Mouse (Mus musculus) neural tube, embryonic 14.5 days (tissue): ENCODE measurements at regions not wholly inside any gene's neighbourhood (a gene's known extent, or its start where the extent isn't known, plus 50 kb on each side); places are given as distances from the start of the nearest gene placed in this dataset.

Experiments
- ATAC-seq: fragments of 200-750 bp; cut with Nextera tagmentation; 2 replicates; pipeline ENCODE4 v1.8.0; 2017; ENCODE audit warnings: low read depth, mild to moderate bottlenecking, moderate TSS enrichment, moderate library complexity
- H3K27ac ChIP-seq: fragments of 300-500 bp; sonication (generic); 2 replicates; pipeline ENCODE4 v1.5.1; 2014; ENCODE audit warnings: low read depth, mild to moderate bottlenecking, control low read depth, low read length, moderate library complexity, mixed read lengths
- H3K27me3 ChIP-seq: fragments of 300-500 bp; sonication (generic); 2 replicates; pipeline ENCODE4 v1.6.1; 2014; ENCODE audit warnings: low read length; ENCODE audit not compliant: control insufficient read depth, insufficient read depth
- H3K36me3 ChIP-seq: fragments of 300-500 bp; sonication (generic); 2 replicates; pipeline ENCODE4 v1.6.1; 2014; ENCODE audit warnings: low read length, mixed read lengths; ENCODE audit not compliant: control insufficient read depth, insufficient read depth
- H3K4me1 ChIP-seq: fragments of 300-500 bp; sonication (generic); 2 replicates; pipeline ENCODE4 v1.6.1; 2014; ENCODE audit warnings: low read length; ENCODE audit not compliant: control insufficient read depth, insufficient read depth
- H3K4me2 ChIP-seq: fragments of 300-500 bp; sonication (generic); 2 replicates; pipeline ENCODE4 v1.6.1; 2014; ENCODE audit warnings: mild to moderate bottlenecking, low read depth, low read length, control low read depth
- H3K4me3 ChIP-seq: fragments of 300-500 bp; sonication (generic); 2 replicates; pipeline ENCODE4 v1.5.1; 2014; ENCODE audit warnings: low read depth, low read length, control low read depth, mixed read lengths
- H3K9ac ChIP-seq: fragments of 300-500 bp; sonication (generic); replicated peaks from 2 replicates; pipeline ENCODE4 v1.6.1; 2014; ENCODE audit warnings: low read depth, mild to moderate bottlenecking, control low read depth, low read length, mixed read lengths
- H3K9me3 ChIP-seq: fragments of 300-500 bp; sonication (generic); 2 replicates; pipeline ENCODE4 v1.6.1; 2016; ENCODE audit warnings: low read length; ENCODE audit not compliant: control insufficient read depth
- WGBS: fragments of 180-500 bp; shearing (Covaris S2); extraction: QIAGEN DNeasy Blood & Tissue Kit; methylation state at CpG from one replicate; pipeline ENCODE4 v1.1.7; 2014; 5-methylcytosine and 5-hydroxymethylcytosine counted together

DNA sequence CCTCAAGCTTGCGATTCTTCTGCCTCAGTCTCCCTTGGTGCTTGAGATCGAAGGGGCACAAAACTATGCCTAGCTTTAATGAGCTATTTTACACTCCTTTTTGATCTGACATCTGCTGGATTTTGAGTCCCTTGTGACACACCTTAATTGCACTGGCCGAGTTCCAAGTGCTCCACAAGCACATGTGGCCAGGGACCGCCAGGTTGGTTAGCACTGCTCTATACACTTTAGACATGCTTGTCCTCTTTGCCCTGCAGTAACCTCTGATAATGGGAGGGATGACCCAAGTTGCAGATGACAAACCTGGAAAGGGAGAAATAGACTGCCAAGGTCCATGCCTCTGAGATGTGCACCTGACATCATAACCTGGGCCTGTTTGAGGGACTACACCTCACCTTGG lies 124.7 kb downstream of the Sall1 start:
- WGBS, result 63% methylated on average over 4 of the region's 4 CpGs
- no peaks in the 10 kb centered on the region for H3K27me3 ChIP-seq

GRCm38 (mm10) chr8:88916064-88916463 lies 127.9 kb downstream of the Sall1 start:
- no peaks in the 10 kb centered on the region for H3K9me3 ChIP-seq
- H3K9ac ChIP-seq, result no peak overlapping the region

More for the DNA sequence above, 124.7 kb downstream of the Sall1 start:
- peaks cover 3% of the 10 kb centered on the region; the same call in 1 of the 2 replicates for H3K4me1 ChIP-seq
- no peaks in the 10 kb centered on the region for H3K36me3 ChIP-seq
- no peak overlapping the region for H3K4me2 ChIP-seq
- no peak overlapping the region for H3K27ac ChIP-seq
- H3K4me3 ChIP-seq, result no peak overlapping the region
- no peak overlapping the region for H3K9ac ChIP-seq
- no peak for ATAC-seq
- no peaks in the 10 kb centered on the region for H3K9me3 ChIP-seq

GRCm38 (mm10) chr8:88914657-88915056 lies 129.3 kb downstream of the Sall1 start:
- 78% methylated on average over 6 of the region's 6 CpGs for WGBS
- no peak overlapping the region for H3K27ac ChIP-seq

More at GRCm38 (mm10) chr8:88916064-88916463, 127.9 kb downstream of the Sall1 start:
- no peaks in the 10 kb centered on the region for H3K36me3 ChIP-seq
- H3K4me1 ChIP-seq, result peaks cover 3% of the 10 kb centered on the region; the same call in 1 of the 2 replicates
- H3K4me2 ChIP-seq, result no peak overlapping the region
- no peaks in the 10 kb centered on the region for H3K27me3 ChIP-seq
- no peak overlapping the region for H3K4me3 ChIP-seq
- H3K27ac ChIP-seq, result no peak overlapping the region
- no peak for ATAC-seq
- WGBS, result 89% methylated on average over 4 of the region's 4 CpGs

DNA sequence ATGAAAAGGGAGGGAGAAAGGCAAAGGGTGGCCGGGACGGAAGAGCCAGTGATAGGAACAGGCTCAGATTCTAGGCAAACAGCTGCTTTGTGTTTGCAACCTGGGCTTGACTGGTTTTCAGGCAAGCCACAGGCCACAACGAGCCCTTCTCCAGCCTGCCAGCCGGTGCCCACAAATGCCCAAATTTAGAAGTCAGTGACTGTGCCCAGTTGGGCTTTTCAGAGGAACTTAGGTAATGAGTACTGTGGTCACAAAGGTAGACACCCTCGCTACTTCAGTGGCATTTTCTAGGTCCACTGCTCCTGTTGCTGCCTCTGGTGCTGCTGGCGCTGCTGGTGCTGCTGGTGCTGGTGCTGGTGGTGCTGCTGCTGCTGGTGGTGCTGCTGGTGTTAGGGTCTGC lies 129.8 kb downstream of the Sall1 start:
- Histone ChIP-seq H3K27ac (no peak overlapping the region), H3K9ac (no peak overlapping the region), H3K4me1 (peaks cover 3% of the 10 kb centered on the region; the same call in 1 of the 2 replicates), H3K4me2 (no peak overlapping the region), H3K36me3 (no peaks in the 10 kb centered on the region), H3K4me3 (no peak overlapping the region), H3K9me3 (no peaks in the 10 kb centered on the region), H3K27me3 (no peaks in the 10 kb centered on the region)
- whole genome bisulfite sequencing, result 72% methylated on average over 6 of the region's 6 CpGs
- ATAC-seq, result no peak

More at GRCm38 (mm10) chr8:88914657-88915056, 129.3 kb downstream of the Sall1 start:
- Histone ChIP-seq H3K4me3 (no peak overlapping the region), H3K27me3 (no peaks in the 10 kb centered on the region), H3K9ac (no peak overlapping the region), H3K4me2 (no peak overlapping the region), H3K4me1 (peaks cover 3% of the 10 kb centered on the region; the same call in 1 of the 2 replicates), H3K9me3 (no peaks in the 10 kb centered on the region), H3K36me3 (no peaks in the 10 kb centered on the region)
- ATAC-seq, result no peak

DNA sequence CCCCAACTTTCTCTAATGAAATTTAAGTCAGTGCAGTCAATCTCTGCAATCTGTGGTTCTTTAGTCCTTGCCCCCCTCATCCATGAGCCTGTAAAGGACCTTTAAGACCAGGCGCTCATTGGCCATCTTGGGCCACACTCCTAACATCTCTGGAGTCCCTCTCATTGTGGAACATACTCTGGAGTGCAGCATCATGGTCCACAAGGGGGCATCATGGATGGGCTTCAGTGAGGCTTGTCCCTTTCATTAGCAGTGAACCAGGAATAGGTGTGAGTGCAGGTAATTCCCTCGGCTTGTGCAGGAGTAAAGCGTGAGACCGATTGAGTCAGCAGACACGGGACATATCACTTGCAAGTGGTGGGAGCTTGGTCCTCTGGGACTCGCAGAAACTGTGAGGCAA lies 137.7 kb downstream of the Sall1 start:
- WGBS, result 84% methylated on average over 6 of the region's 6 CpGs

DNA sequence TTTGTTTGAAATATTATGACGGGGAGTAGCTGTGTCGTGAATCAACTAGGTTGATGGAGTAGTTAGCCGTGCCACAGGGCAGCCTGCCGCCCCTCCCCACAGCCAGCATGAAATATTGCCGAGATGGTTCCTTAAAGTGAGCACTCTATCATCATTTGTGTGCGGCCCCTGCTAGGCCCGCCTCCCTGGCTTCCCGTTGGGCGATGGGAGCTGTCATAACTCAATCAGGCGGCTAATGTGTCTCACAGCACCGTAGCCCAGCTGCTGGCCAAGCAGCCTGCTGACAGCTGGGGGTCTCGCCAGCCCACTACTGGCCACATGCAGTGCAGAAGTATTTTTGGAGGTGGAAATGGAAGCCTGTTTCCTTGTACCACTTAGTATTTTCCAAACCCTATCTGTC lies 140.9 kb downstream of the Sall1 start:
- no peak overlapping the region for H3K4me3 ChIP-seq
- H3K9me3 ChIP-seq, result no peaks in the 10 kb centered on the region
- H3K4me2 ChIP-seq, result no peak overlapping the region
- H3K9ac ChIP-seq, result no peak overlapping the region
- H3K36me3 ChIP-seq, result no peaks in the 10 kb centered on the region
- WGBS, result 27% methylated on average over 12 of the region's 12 CpGs
- H3K27ac ChIP-seq, result no peak overlapping the region
- peak; percentile 69; the same call in 1 of the 2 replicates for ATAC-seq
- H3K4me1 ChIP-seq, result no peaks in the 10 kb centered on the region
- no peaks in the 10 kb centered on the region for H3K27me3 ChIP-seq

More for the DNA sequence above, 137.7 kb downstream of the Sall1 start:
- no peaks in the 10 kb centered on the region for H3K36me3 ChIP-seq
- no peaks in the 10 kb centered on the region for H3K27me3 ChIP-seq
- H3K9ac ChIP-seq, result no peak overlapping the region
- ATAC-seq, result no peak
- H3K27ac ChIP-seq, result no peak overlapping the region
- no peaks in the 10 kb centered on the region for H3K4me1 ChIP-seq
- no peaks in the 10 kb centered on the region for H3K9me3 ChIP-seq
- no peak overlapping the region for H3K4me3 ChIP-seq
- no peak overlapping the region for H3K4me2 ChIP-seq

GRCm38 (mm10) chr8:88883751-88884390 lies 160.1 kb downstream of the Sall1 start:
- Histone ChIP-seq H3K4me3 (no peak overlapping the region), H3K4me2 (no peak overlapping the region), H3K27ac (no peak overlapping the region), H3K9me3 (no peaks in the 10 kb centered on the region), H3K4me1 (no peaks in the 10 kb centered on the region), H3K36me3 (no peaks in the 10 kb centered on the region), H3K27me3 (no peaks in the 10 kb centered on the region), H3K9ac (no peak overlapping the region)
- WGBS, result 86% methylated on average over 15 of the region's 15 CpGs
- ATAC-seq, result no peak

- no peak overlapping the region for H3K4me2 ChIP-seq
- no peaks in the 10 kb centered on the region for H3K27me3 ChIP-seq
- H3K36me3 ChIP-seq, result no peaks in the 10 kb centered on the region
- no peaks in the 10 kb centered on the region for H3K4me1 ChIP-seq
- H3K9me3 ChIP-seq, result no peaks in the 10 kb centered on the region
- no peak overlapping the region for H3K9ac ChIP-seq
- no peak overlapping the region for H3K27ac ChIP-seq
- H3K4me3 ChIP-seq, result no peak overlapping the region
- no peak for ATAC-seq
- 80% methylated on average over 7 of the region's 7 CpGs for WGBS
Measured at GRCm38 (mm10) chr8:88879857-88880256, 164.1 kb downstream of the Sall1 start.

GRCm38 (mm10) chr8:88877921-88878320 lies 166.0 kb downstream of the Sall1 start:
- no peak overlapping the region for H3K27ac ChIP-seq
- no peaks in the 10 kb centered on the region for H3K27me3 ChIP-seq
- no peak overlapping the region for H3K4me2 ChIP-seq
- H3K9ac ChIP-seq, result no peak overlapping the region
- ATAC-seq, result peak; percentile 38; the same call in 1 of the 2 replicates
- no peaks in the 10 kb centered on the region for H3K9me3 ChIP-seq
- no peak overlapping the region for H3K4me3 ChIP-seq
- no peaks in the 10 kb centered on the region for H3K36me3 ChIP-seq
- no peaks in the 10 kb centered on the region for H3K4me1 ChIP-seq
- 27% methylated on average over 10 of the region's 10 CpGs for WGBS
